Mouse (Mus musculus): ENCODE measurements around the gene Nradd.

Nradd gene

DNA sequence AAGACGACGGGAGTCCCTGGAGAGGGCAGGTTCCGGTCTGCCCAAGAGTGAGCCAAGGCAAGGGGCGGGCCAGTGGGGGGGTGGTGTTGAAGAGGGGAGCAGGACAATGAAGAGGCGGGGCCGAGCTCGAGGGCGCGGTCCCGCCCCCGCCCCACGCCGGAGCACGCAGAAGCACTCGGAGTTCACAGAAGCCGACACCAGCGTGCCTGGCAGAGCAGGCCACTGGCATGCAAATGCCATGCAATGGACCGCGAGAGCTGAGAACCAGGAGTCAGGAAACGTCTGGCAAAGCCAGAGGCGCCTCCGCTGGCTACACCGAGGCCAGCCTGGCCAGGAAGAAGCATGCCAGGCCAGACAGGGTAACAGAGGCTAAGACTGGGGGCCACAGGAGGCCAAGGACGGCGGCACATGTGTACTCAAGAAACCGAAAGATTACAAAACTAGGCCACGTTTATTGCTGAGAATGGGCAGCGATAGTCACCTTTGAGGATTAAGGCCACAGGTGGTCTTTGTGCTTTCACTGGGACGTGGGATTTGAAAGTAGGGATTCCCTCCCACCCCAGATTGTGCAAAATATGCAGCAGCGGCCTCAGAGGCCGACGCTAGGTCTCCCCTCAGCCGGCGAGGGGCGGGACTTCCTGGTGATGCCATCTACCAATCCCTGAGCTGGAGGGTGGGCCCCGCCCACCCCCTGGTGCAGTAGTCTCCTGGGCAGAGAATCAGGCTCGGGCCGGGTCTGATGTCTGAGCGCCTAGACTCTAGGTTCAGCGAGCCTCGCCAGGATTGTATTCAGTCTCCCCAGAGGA is at the start of gene Nradd:
Gene Nradd, minus strand, starts transcription at position 92 of the 806 bp plus-strand sequence.
- DNase-seq, result peak; percentile 88

GRCm38 (mm10) chr9:110673107-110673752 is 49.0 kb upstream of the Nradd start:
- no peak for DNase-seq

- DNase-seq, result no peak
Observed at GRCm38 (mm10) chr9:110672462-110673106, 48.3 kb upstream of the Nradd start.

- no peak for DNase-seq
Observed at GRCm38 (mm10) chr9:110669785-110670184, 45.5 kb upstream of the Nradd start.

DNA sequence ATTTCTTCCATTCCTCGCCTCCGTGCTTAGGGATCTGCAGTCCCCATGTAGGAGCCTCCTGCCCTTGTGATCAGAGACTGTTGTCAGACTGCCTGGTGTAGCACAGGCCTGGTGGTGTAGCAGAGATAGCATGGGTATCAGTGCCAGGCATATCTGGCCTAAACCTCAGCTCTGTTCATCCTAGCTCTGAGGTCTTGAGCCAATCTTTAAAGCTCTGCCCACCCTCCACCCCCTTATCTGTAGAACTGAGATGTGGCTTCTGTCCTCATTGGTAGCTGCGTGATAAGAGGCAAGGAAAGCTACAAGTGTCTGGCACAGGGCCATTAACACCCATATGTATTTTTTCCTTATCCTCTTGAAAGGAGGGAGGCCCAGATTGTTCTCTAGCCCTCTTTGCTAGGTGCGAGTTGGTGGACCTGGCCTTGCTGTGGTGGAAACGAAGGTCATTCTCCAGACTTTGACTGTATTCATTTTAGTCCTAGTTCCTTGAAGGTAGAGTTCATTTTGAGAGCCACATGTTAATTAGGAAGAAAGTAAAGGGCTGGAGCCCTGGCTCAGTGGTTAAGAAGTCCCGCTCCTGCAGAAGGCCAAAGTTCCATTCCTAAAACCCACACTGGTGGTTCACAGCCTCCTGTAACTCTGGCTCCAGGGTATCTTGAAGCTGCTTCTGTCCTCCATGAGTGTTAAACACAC is 44.5 kb upstream of the Nradd start:
- no peak for DNase-seq

DNA sequence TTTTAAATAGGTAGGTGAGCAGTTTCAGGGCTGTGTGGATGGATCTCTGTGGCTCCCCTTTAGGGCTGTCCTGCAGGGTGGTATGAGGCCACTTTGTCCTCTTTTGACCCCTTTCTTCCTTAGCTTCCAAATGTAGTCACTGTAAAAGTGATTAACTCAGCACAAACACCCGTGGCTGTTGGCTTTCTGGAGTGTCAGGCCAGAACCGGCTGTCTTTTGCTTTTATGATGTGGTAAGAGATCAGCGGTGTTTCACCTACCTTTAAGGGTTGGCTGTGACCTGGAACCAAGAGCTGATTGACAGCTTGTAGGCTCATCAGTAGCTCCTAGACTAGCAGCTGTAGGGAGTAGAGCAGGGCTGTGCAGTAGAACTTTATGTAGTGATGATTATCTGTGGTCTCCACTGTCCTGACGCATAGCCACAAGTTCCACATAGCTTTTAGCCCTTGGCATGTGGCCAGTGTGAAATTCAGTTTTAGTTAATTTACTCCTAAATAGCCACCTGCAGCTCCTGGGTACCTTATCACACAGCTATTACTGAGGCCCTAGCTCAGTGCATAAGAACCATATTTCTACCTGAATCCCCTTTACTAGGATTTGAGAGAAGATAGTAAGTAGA is 43.1 kb upstream of the Nradd start:
- no peak for DNase-seq

- no peak for DNase-seq
Observed at GRCm38 (mm10) chr9:110666374-110666773, 42.1 kb upstream of the Nradd start.

DNA sequence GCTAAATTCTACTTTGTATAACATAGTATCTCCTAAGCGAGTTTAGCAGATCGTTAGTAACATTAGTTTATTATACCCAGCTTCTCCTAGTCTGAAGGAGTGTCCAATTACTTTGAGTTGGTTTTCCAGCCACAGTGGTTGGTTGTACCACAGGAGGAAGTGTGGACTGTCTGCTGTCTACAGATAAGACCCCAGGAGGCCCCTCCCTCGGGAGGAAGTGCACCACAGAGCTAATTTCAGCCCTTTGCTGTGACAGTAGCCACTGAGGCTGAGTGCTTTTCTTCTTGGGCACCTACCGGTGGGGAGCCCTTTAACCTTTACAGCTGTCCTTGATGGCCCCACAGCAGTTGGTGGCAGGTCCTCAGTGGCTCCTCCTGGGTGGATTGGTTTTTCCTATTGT is 41.7 kb upstream of the Nradd start:
- no peak for DNase-seq

DNA sequence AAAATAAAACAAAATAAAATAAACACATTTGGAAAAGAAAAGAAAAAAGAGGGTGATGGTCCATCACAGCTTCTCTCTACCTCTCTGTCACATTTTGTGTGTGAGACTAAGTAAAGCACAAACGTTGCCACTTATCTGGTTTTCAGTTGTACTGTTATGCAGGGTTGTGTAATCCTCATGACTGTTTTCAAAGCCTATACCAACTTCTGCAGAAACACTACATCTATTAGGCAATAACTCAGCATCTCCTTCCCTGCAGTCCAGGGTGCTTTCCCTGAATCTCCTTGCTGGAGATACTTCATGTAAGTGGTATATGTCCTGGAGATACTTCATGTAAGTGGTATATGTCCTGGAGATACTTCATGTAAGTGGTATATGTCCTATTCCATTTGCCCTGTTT is 38.6 kb upstream of the Nradd start:
- DNase-seq, result no peak

DNA sequence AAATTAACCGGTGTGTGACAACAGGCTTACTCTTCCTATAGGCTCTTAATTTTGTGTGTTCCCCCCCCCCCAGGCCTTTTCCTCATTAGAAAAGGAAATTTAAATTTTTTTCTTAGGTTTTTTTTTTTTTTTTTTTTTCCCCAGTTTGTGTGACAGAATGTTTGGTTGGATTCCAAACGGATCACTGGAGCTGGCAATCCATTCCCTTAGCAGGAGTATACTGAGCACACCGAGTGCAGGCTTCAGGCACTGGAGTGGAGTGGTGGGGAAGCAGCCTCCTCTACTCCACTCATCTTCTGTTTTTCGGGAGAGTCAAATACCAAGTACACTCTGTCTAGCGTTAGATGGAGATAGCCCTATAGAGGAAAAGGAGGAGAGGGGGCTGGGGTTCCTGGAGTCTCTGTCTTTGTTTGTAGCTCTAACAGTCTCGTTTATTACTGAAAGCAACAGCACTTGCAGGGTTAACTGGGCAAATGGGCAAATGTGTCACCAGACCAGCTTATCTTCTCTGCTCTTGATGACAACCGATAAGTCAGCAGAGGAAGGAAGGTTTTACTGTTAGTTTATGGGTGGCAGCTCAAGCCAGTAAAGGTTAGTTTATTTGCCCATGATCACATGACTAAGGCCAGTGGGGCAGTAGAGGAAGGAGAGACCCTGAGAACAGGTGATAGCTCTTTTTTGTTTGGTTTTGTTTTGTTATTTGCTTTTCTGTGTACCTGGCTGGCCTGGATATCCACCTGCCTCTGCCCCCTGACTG is 36.8 kb upstream of the Nradd start:
- no peak for DNase-seq

- no peak for DNase-seq
Observed at GRCm38 (mm10) chr9:110660208-110660607, 36.0 kb upstream of the Nradd start.

DNA sequence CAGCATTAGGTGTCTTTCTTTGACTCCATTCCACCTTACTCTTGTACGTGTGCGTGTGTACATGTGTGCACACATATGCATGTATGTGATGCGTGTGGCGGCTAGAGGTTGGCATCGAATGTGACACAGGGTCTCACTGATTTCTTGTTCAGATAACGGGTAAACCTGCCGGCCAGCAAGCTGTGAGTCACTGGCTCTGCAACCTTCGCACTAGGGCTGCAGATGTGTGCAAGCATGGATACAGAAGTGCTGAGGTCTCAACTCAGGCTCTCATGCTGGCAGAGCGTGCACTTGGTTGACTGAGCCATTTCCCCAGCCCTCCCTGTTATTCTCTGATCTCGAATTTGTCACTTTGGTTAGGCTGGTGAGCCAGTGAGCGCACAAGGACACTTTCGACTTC is 35.3 kb upstream of the Nradd start:
- no peak for DNase-seq

- peak; percentile 90 for DNase-seq
Observed at GRCm38 (mm10) chr9:110657474-110658078, 33.3 kb upstream of the Nradd start.

- DNase-seq, result peak; percentile 98
Observed at GRCm38 (mm10) chr9:110656249-110657221, 32.3 kb upstream of the Nradd start, which contains the start of gene Ccdc12. Gene Ccdc12, plus strand, starts transcription at chr9:110656503.

DNA sequence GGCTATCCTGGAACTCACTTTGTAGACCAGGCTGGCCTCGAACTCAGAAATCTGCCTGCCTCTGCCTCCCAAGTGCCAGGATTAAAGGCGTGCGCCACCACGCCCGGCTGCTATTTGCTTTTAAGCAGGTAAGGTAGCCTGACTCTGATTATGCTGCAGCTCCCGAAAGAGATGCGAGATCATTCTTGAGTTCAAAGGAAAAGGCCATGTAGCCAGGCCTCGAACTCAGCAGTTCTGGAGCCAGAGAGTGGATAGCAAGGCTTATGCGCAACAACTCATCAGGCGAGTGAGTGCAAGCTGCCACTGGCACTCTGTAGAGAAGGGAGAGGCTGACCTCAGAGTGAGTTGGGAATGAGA is 31.4 kb upstream of the Nradd start:
- DNase-seq, result no peak

DNA sequence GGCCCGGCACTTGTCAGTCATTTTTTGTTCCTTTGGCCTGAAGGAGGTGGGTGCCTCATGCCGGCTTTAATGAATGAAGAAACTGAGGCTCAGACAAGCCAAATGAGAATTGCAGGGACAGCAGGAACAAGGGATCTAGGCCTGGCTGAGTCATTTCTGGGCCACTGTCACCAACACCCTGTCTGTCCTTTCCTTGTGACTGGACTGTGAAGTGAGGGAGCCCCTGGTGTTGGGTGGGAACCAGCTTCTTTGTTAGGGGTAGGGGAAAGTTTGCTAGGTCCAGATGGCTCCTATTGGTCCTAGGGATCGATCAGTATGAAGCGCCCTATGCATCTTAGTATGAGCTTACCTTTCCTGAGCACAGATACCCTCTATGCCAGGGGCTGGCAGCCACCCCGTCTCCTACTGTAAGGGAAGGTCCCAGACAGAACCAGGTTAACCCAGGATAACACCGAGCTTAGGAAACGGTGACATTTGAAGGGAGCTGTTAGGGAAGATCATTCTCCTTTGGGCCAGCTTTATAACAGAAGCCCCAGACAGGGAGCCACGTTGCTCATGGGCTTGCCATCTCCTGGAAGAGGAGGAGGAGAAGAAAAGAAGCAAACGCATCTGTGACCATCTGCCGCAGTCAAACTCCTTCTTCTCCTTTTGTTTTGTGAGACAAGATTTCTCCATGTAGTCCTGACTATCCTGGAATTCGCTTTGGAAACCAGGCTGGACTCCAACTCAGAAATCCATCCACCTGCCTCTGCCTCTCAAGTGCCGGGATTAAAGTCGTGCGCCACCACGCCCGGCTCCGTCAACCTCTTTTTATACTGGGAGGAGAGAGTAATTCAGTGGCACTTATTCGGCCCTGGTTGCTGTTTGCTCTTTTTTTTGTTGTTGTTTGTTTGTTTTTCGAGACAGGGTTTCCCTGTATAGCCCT is 30.7 kb upstream of the Nradd start:
- DNase-seq, result no peak

DNA sequence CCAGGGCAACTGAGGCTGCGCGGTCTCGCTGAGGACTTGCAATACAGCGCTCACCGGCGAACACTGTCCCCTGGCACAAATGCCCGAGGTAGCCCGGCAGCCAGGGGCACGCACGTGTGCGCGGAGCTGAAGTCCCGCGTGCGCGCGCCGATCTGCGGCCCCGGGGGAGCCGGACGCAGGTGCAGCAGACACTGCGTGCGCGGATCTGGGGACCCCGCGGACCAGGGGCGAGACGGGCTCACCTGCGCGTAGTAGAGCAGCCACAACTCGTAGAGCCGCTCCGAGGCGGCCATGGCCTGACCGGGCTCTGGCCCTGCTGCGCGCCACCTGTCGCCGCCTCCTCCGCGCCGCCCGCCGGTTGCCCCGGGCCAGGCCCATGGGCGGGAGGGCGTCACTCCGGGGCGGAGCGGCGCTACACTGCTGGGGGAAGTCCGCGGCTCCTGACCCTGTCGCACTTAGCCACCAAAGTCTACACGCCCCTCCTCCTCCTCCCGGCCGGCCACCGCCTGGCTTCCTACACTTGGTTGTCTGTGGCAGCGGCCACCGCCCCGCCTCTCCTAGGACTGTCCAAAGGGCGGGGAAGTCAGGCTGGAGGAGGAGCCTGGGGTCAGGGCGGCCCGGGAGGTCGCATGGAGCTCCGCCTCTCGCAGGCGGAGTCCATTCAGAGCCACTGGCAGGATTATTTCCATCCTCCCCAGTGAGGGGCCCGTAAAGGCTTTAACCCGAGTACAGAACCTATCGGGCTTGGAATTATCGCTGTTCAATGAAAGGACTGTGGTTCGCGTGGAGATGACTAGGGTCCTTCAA is 29.6 kb upstream of the Nradd start, which contains the start of gene Nbeal2:
Gene Nbeal2, minus strand, starts transcription at position 507 of the 807 bp plus-strand sequence.
- DNase-seq, result peak; percentile 99

GRCm38 (mm10) chr9:110652963-110653654 is 28.9 kb upstream of the Nradd start:
- DNase-seq, result no peak

All from kidney, adult 11 months (tissue).